Mouse (Mus musculus): ENCODE data around the gene Zfp523.

- TF ChIP-seq POLR2A (IDR thresholded peaks at IDR 0.05; ENCODE audit: borderline replicate concordance, extremely low read depth, low read depth, low read length) = no peak
- TF ChIP-seq CTCF (IDR thresholded peaks at IDR 0.05; ENCODE audit: insufficient read depth, low read length) = no peak
These were observed 72.1 kb downstream of the Zfp523 start for GRCm38 (mm10) chr17:28249062-28249461.
